Mouse (Mus musculus) gastrocnemius, adult 8-10 months (tissue): ENCODE data around the gene Zbtb16. TPM values are rescaled to one million over a fixed set of nuclear protein-coding genes. Genes with fewer than 3 reads are reported as not detected.

ENCODE experiments used
- DNase-seq, 2 experiments: peaks; one replicate each; pipeline ENCODE4 v3.0.0; 2022; ENCODE audit warnings: low spot score in 2 of 2
- total RNA-seq, 4 experiments: library from RNA; stranded (reverse); gene quantifications; 2 replicates each; pipeline ENCODE4 v1.2.4; 2022

Zbtb16 gene
- total RNA-seq, 4 experiments from 2014 or later: 106 to 199 (median 117) TPM

DNA sequence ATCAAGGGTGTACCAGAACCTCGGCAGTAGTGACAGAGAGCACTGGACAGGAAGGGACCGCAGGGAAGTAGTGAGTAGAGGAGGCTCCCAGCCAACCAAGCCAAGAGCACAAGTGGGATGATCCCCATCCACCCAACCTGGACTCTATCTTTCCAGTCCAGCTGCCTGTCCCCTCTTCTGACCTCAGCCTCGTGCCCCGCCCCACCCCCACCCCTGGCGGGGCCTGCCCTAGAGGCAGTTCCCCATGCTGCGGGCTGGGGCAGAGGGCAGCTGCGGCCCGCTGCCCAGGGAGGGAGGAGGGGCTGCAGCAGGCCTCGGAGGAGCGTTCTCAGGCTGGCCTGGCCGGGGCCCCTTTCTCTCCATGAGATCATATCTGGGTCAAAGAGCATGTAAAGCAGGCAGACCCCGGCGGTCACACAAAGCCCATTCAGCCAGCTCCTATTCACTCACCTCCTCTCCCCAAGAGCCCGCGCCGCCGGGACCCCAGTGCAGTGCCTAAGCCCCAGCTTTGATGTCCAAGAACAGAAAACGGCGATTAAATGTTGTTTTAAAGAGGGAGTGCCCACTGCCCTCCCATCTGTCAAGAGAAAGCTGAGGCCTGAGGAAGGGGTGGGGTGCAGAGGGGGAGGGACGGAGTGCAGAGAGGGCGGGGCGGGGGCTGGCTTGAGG is 186.8 kb downstream of the Zbtb16 start:
- DNase-seq: peak; percentile 46 to 64

DNA sequence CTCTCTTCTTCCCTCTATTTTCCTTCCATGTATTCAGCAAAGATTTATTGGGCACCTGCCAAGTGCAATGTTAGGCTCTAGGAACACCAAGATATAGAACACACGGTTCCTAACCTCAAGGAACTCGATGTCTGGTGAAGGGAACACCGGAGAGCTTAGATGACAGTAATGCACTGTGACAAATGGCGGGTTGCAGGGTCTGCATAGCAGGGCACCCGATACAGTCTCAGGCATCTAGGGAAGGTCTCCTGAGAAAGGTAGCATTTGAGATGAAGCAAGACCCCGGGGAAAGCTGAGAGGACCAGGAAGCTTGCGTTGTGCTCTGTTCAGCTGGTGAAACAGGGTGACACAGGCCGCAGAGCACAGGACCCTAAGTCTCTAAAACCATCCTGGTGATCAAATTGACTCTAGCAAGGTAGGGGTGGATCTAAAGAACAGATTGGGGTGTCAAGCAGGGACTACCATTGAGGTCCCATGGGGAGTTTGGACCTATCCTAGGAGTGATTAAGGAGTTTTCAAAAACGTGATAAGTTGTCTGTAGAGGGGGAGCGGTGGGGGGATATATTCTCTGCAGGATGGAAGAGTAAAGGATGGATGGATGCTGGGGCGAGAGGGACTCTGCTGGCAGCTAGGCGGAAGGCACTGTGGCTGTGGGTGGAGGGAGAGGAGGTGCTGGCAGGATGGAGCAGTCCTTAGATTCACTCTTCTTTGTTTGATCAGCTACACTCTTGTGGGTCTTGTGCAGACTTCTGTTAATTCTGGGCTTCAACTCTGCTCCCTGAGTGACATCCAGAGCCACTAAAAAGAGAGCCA is 187.5 kb downstream of the Zbtb16 start:
- DNase-seq: no peak

DNA sequence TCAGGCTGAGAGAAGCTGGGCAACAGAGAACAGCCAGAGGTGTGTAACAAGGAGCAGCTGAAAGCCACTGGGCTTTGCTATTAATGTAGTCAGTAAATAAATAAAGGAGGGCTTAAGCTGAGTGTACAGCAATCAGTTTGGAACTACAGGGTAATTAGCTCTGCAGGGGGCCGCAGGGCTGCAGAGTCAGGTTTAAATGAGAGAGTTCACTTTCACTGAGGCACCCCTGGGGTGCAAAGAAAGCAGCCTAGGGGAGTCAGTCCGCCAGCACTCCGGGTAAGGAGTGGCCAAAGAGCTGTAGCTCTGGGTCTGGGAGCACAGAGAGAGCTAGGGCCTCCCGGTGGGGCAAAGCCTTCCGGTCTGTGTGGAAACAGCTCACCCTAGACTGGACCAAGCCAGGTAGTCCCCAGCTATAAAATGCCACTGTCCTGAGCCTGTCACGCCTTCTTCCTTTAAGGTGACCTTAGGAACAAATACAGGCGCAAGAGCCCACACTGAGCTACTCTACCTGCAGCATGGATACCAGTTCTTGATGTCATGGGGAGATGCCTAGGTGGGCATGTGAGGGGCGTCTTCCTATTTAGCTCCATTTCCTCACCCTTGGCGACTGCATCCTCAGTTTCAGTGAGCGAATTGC is 188.3 kb downstream of the Zbtb16 start:
- peak in 1 of 2 experiments; percentile 11 for DNase-seq

DNA sequence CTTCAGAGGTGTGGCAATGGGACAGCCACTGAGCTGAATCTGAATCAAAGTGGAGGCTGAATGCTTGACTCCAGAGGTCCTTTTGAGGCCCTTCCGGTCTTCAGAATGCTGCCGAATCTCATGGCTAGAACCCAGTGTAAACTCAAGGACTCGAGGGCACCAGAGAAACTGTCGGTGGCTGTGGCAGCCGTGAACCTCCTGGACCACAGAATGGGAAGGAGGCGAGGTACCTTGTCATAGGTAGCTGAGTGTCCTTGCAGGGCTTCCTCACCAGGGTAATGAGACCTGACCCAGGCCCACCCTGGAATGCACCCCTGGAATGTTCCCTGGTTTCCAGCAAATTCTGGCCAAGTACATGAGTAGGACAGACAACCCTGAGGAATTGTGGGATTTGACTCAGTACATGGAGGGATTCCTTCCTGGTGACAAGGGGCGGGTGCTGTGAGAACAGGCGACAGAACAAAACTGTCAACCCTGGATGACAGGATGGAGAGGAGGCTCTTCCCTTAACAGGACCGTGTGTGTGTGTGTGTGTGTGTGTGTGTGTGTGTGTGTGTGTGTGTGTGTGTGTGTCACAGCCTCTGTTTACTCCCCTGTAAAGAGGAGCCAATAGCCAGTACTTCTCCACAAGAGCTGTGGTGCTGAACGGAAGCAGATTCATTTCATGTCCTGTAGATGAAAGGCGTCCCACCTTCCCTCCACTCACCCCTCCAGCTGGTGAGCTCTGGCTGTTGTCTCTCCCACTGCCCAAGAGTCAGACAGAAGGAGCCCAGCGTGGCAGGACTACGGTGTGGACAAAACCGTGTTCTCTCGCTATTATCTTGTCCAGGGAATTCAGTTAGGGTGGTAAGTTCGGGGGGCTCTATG is 189.0 kb downstream of the Zbtb16 start:
- no peak for DNase-seq

DNA sequence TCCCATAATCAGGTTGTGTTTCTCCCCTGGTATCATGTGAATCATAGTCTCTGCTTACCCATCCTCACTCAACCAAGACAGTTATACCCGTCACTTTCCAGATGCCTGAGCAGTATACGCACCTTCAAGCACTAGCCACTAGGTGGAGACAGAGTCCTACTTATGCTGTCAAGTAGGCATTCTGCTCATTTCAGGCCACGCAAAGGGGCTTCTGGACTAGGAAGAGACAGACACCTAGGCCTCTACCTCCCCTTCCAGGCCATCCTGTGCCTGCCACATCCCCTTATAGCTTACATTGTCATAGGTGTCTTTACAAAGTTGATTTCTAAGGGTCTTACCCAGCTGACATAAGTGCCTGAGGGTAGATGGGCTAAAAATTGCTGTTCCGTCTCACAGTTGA is 189.8 kb downstream of the Zbtb16 start:
- peak; percentile 61 to 68 for DNase-seq

DNA sequence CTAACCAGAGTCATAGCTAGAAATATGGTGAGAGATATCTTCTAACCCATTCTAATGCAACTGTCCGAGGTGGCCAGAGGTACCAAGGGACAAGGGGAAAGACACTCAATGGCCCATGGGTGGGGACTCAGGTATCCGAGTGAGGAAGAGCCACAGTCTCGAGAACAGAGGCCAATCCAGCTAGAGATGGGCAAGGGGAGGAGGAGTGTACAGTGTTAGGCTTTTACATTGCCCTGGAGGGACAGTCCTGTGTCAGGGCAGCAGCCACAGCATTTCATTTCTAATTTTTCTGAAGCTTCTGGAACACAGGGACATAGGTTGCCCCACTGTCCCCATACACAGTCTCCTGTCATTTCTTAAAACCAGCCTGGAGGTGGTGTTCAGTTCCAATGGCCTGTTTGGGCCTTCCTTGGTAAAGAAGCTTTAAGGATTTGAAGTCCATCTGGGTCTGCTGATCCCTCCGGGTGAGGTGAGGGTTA is 190.3 kb downstream of the Zbtb16 start:
- DNase-seq: no peak

- no peak for DNase-seq
Observed at GRCm38 (mm10) chr9:48644926-48645647, 190.9 kb downstream of the Zbtb16 start.

GRCm38 (mm10) chr9:48644376-48644775 is 191.6 kb downstream of the Zbtb16 start:
- no peak for DNase-seq

GRCm38 (mm10) chr9:48641636-48642035 is 194.4 kb downstream of the Zbtb16 start:
- DNase-seq: no peak

DNA sequence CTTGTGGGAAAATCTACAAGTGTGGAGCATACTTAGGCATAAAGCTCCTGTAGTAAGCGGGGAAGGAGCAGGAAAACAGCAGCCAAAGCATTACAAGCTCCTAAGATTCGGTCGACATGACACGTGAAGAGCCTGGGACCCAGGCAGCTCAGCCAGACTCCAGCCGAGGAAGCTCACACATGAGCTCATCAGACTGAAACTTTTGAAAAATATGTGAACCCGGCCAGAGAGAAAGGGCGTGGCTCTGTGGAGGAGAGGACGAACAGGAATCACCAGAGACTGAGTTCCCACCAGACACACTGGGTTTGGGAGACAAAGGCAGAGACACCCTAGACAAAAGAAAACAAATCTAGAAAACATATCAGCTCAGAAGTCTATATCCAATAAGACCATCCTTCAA is 195.1 kb downstream of the Zbtb16 start:
- no peak for DNase-seq

DNA sequence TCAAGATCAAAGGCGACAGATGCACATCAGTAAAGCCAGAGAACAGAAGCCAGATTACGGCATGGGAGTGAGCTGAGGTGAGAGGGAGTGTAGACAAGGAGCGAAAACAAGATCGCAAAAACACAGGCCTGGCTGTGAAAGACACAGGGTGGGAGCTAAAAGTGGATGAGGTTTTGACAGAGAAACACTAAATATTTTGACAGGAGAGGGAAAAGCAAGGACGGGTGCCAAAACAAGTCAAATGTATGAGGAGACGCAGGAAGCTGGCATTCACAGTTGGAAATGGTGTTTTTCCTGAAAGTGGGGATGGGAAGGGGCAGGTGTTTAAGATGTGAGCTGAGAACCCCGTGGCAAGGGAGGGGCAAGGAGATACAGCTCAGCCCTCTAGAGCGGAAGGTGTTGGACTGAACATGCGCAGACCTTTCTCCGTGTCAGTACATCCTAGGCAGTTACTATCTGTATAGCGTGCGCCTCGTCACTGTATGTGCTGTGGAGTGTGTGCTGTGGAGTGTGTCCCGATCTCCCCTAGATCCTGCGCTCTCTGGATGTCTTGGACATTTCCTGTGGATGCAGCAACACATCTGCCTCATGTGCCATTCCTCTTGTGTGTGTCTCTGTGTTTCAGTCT is 197.7 kb downstream of the Zbtb16 start:
- DNase-seq: no peak

DNA sequence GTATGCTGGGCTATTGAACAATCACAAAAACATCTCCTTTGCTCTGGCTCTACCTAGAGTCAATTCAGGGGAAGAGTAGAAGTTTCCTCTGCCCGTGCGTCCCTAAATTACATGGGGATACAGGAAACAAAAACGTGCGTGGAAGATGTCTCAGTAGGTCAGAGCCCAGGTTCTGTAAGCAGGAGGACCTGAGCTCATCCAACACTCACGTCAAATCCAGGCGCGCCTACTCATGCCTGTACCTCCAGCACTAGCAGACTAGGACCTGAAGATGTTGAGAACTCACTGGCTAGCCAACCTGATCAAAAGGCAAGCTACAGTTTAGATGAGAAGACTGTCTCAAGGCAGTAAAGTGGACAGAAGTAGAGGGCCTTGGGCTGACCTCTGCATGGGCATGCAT is 198.9 kb downstream of the Zbtb16 start:
- no peak for DNase-seq

DNA sequence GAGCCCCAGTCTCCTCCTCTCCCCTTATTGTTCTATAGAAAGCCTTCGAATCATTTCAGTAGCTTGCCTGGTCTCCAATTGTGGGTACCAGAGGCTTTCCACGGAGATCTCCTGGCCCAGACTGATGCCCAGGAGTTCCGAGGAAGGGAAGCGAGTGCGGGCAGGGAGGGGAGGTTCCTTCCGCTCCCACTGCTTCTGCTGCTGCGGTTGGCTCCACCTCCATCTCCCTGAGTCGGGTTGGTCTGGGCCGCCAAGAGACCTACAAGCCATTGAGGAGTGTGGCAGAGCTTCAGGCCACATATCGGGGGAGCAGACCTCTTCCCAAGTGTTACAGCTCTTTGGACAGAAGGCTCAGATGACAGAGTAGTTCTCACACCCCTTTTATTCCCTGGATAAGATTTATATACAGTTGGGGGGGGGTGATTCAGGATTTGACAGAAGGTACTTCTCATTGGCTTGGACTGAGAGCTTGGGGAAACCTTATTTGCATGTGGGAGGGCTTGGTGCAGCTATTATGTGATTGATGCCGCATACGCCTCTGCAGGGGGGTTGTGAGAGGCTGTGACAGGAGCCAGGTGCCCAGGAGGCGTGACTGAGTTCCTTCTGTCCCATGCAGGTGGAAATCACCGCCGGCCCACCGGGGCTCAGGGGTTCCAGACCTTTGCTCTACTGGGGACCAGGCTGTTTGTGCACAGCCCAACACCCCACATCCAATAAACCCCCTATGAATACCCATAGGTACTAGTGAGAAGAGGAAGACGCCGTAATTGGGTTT is 200.3 kb downstream of the Zbtb16 start:
- DNase-seq: no peak

DNA sequence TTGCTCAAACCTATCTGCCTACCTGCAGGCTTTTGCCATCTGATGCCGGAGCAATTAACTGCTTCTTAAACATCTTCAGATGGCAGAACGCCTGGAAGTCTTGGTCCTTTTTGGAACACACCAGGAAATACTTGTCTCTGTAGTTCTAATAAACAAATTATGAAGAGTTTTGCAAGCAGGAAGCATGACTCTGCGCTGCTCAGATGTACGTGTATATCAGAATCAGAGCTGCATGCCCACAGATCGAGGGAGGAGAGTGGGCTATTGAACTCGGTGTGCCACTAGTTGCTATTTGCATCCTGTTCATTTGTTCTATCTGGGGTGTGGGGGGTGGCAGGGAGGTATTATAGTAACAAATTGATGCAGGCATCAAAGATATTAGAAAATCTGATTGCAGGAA is 202.9 kb downstream of the Zbtb16 start:
- DNase-seq: peak in 1 of 2 experiments; percentile 0

DNA sequence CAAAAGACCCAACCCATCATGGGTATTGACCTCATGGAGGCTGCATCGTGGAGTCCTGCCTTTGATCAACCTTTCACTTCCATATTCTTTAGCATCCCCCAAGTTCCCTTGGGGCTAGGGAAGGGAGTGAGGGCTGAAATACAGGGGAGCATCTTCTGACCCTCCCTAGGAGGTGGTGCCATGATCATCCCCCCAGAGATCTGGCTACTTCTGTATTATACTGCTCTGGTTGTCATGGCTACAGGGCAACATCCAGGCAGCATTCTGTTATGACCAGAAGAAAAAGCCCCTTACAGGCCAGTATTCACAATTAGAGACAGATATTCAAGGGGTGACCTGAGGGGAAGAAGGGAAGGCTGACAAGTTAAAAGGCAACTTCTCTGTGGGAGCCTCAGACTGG is 216.8 kb downstream of the Zbtb16 start:
- DNase-seq: peak in 1 of 2 experiments; percentile 1

DNA sequence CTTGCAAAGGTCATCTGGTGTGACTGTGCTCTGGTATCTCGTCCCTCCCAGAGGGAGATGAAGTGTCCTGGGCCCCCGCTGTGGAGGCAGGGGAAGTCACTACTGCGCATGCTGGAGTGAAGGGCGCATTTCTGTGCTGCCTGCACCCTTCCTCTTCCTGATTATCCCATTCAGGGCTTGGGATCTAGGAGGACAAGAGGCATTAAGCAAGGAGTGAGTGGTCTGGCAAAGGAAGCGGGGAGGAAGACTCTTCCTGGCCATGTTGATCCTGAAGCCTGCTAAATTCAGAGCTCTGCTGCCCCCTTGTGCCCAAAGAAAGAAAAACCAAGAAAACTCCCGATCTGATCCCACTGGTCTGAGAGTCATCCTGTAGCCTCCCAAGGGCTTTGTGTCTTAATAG is 217.4 kb downstream of the Zbtb16 start:
- peak; percentile 65 to 67 for DNase-seq

- DNase-seq: peak; percentile 64 to 72
Observed at GRCm38 (mm10) chr9:48618111-48618510, 217.9 kb downstream of the Zbtb16 start.

DNA sequence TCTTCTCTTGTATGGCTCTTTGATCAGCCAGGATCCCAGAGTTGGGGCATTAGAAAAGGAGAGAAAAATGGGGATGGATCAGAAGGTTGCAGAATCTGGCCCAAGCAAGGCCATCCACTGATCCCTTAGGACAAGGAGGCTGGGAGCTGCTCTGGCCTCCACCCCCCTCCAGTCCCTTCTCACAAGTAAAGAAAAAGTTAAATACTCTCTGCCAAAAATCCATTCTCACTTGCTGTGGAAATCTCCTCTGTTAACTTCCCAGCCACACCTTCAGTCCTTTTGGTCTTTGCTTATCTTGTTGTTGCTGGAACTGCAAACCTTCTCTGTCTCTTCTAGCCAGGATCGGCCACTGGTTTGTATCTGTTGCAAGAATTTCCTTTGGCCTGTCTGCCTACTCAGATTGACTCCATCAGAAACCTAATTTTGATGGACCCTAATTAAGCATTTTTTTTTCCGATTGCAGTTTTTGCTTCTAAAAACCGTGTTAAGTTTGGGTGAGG is 218.5 kb downstream of the Zbtb16 start:
- DNase-seq: no peak

- no peak for DNase-seq
Observed at GRCm38 (mm10) chr9:48613221-48613620, 222.8 kb downstream of the Zbtb16 start.
